Mouse (Mus musculus) lung, postnatal 0 days (tissue): ENCODE measurements at regions not wholly inside any gene's neighbourhood (a gene's known extent, or its start where the extent isn't known, plus 50 kb on each side); places are given as distances from the start of the nearest gene placed in this dataset.
"Not testable (repeated sequence)": the region's sequence is repeated elsewhere in the genome, so short reads cannot be mapped to it uniquely, and the experiment has no call there.

Experiments used
- ATAC-seq: fragments of 200-750 bp; cut with Nextera tagmentation; 2 replicates; pipeline ENCODE4 v1.8.0; 2017; ENCODE audit warnings: moderate library complexity
- DNase-seq: peaks from one replicate; pipeline ENCODE4 v3.0.0-alpha.2; 2016; ENCODE audit warnings: low spot score
- H3K27ac ChIP-seq: fragments of 300-500 bp; sonication (generic); 2 replicates; pipeline ENCODE4 v1.5.1; 2014; ENCODE audit warnings: antibody characterized with exemption, mild to moderate bottlenecking, low read length, mixed read lengths
- H3K27me3 ChIP-seq: fragments of 300-500 bp; sonication (generic); replicated peaks from 2 replicates; pipeline ENCODE4 v1.6.1; 2014; ENCODE audit warnings: low read length, mixed read lengths; ENCODE audit not compliant: insufficient read depth
- H3K36me3 ChIP-seq: fragments of 300-500 bp; sonication (generic); 2 replicates; pipeline ENCODE4 v1.6.1; 2014; ENCODE audit warnings: low read length, mixed read lengths; ENCODE audit not compliant: insufficient read depth
- H3K4me1 ChIP-seq: fragments of 300-500 bp; sonication (generic); 2 replicates; pipeline ENCODE4 v1.6.1; 2014; ENCODE audit warnings: antibody characterized with exemption, low read depth, low read length, mixed read lengths; ENCODE audit not compliant: insufficient read depth
- H3K4me2 ChIP-seq: fragments of 300-500 bp; sonication (generic); replicated peaks from 2 replicates; pipeline ENCODE4 v1.6.1; 2014; ENCODE audit warnings: low read depth, mild to moderate bottlenecking, low read length, moderate library complexity, mixed read lengths
- H3K4me3 ChIP-seq: fragments of 300-500 bp; sonication (generic); 2 replicates; pipeline ENCODE4 v1.5.1; 2014; ENCODE audit warnings: low read depth, low read length
- H3K9ac ChIP-seq: fragments of 300-500 bp; sonication (generic); replicated peaks from 2 replicates; pipeline ENCODE4 v1.6.1; 2014; ENCODE audit warnings: low read depth, mild to moderate bottlenecking
- H3K9me3 ChIP-seq: fragments of 300-500 bp; sonication (generic); 2 replicates; pipeline ENCODE4 v1.6.1; 2016; ENCODE audit warnings: low read length, mixed read lengths
- CTCF ChIP-seq: IDR thresholded peaks from 2 replicates; pipeline ENCODE4 v1.5.1; 2016; ENCODE audit warnings: antibody characterized with exemption, mild to moderate bottlenecking
- EP300 ChIP-seq: IDR thresholded peaks from 2 replicates; pipeline ENCODE4 v1.6.1; 2016; ENCODE audit warnings: antibody characterized with exemption, mild to moderate bottlenecking, control low read depth
- WGBS: fragments of 180-500 bp; shearing (Covaris S2); extraction: QIAGEN DNeasy Blood & Tissue Kit; methylation state at CpG from one replicate; pipeline ENCODE4 v1.1.7; 2014; 5-methylcytosine and 5-hydroxymethylcytosine counted together

- Histone ChIP-seq H3K27me3 (no peaks in the 10 kb centered on the region), H3K4me1 (no peaks in the 10 kb centered on the region), H3K9ac (no peak overlapping the region), H3K27ac (no peak overlapping the region), H3K4me2 (no peak overlapping the region), H3K36me3 (no peaks in the 10 kb centered on the region), H3K4me3 (no peak overlapping the region), H3K9me3 (no peaks in the 10 kb centered on the region)
- no peak for DNase-seq
- WGBS, result 77% methylated on average over 5 of the region's 5 CpGs
- ATAC-seq, result no peak
- no peak for TF ChIP-seq CTCF
- no peak for TF ChIP-seq EP300
These were observed 130.8 kb upstream of the Slc13a1 start for GRCm38 (mm10) chr6:24298562-24299212.

GRCm38 (mm10) chr6:24288757-24289156, 120.9 kb upstream of the Slc13a1 start:
- ATAC-seq, H3K36me3 ChIP-seq, H3K4me1 ChIP-seq, H3K9ac ChIP-seq, H3K4me2 ChIP-seq, H3K4me3 ChIP-seq, H3K27me3 ChIP-seq, H3K27ac ChIP-seq, H3K9me3 ChIP-seq, DNase-seq: not testable (repeated sequence)
- WGBS, result 62% methylated on average over 2 of the region's 2 CpGs

GRCm38 (mm10) chr6:24272821-24273220, 104.9 kb upstream of the Slc13a1 start:
- no peak overlapping the region for H3K4me2 ChIP-seq
- no peaks in the 10 kb centered on the region for H3K9me3 ChIP-seq
- no peak for ATAC-seq
- H3K27ac ChIP-seq, result no peak overlapping the region
- DNase-seq, result no peak
- no peak for TF ChIP-seq EP300
- no peak for TF ChIP-seq CTCF
- H3K36me3 ChIP-seq, result no peaks in the 10 kb centered on the region
- 65% methylated on average over 5 of the region's 5 CpGs for WGBS
- H3K9ac ChIP-seq, result no peak overlapping the region
- H3K4me1 ChIP-seq, result no peaks in the 10 kb centered on the region
- H3K4me3 ChIP-seq, result no peak overlapping the region
- H3K27me3 ChIP-seq, result no peaks in the 10 kb centered on the region

- Histone ChIP-seq H3K27ac (no peak overlapping the region), H3K36me3 (no peaks in the 10 kb centered on the region), H3K27me3 (no peaks in the 10 kb centered on the region), H3K4me3 (no peak overlapping the region), H3K4me1 (no peaks in the 10 kb centered on the region), H3K9ac (no peak overlapping the region), H3K4me2 (no peak overlapping the region), H3K9me3 (no peaks in the 10 kb centered on the region)
- ATAC-seq (no peak), DNase-seq (no peak)
- 82% methylated on average over 3 of the region's 3 CpGs for WGBS
- TF ChIP-seq EP300, result no peak
These were observed 101.7 kb upstream of the Slc13a1 start for GRCm38 (mm10) chr6:24269633-24270032.

GRCm38 (mm10) chr6:24263796-24264195, 95.9 kb upstream of the Slc13a1 start:
- Histone ChIP-seq H3K9ac (no peak overlapping the region), H3K4me2 (no peak overlapping the region), H3K9me3 (no peaks in the 10 kb centered on the region), H3K27ac (no peak overlapping the region), H3K4me3 (no peak overlapping the region), H3K36me3 (no peaks in the 10 kb centered on the region), H3K4me1 (no peaks in the 10 kb centered on the region), H3K27me3 (no peaks in the 10 kb centered on the region)
- ATAC-seq, result no peak
- no peak for TF ChIP-seq CTCF
- TF ChIP-seq EP300, result no peak
- WGBS, result 82% methylated on average over 4 of the region's 4 CpGs
- no peak for DNase-seq

- TF ChIP-seq CTCF, result no peak
- TF ChIP-seq EP300, result no peak
- H3K4me3 ChIP-seq, result no peak overlapping the region
- 58% methylated on average over 5 of the region's 5 CpGs for WGBS
- DNase-seq (no peak), ATAC-seq (no peak)
- no peak overlapping the region for H3K27ac ChIP-seq
- no peak overlapping the region for H3K9ac ChIP-seq
- H3K36me3 ChIP-seq, result no peaks in the 10 kb centered on the region
- no peaks in the 10 kb centered on the region for H3K4me1 ChIP-seq
- H3K4me2 ChIP-seq, result no peak overlapping the region
- no peaks in the 10 kb centered on the region for H3K9me3 ChIP-seq
- H3K27me3 ChIP-seq, result no peaks in the 10 kb centered on the region
These were observed 94.7 kb upstream of the Slc13a1 start for GRCm38 (mm10) chr6:24262578-24262977.

GRCm38 (mm10) chr6:24245591-24245990, 77.7 kb upstream of the Slc13a1 start:
- H3K9ac ChIP-seq, result no peak overlapping the region
- no peaks in the 10 kb centered on the region for H3K27me3 ChIP-seq
- no peak for ATAC-seq
- H3K36me3 ChIP-seq, result no peaks in the 10 kb centered on the region
- H3K9me3 ChIP-seq, result no peaks in the 10 kb centered on the region
- no peak overlapping the region for H3K4me3 ChIP-seq
- DNase-seq, result no peak
- no peaks in the 10 kb centered on the region for H3K4me1 ChIP-seq
- TF ChIP-seq CTCF (no peak), EP300 (no peak)
- no peak overlapping the region for H3K4me2 ChIP-seq
- WGBS, result 86% methylated on average over 1 of the region's 1 CpGs
- no peak overlapping the region for H3K27ac ChIP-seq
